9 mouse cellular contexts compared by ENCODE assay signal in the genomic region with DNA sequence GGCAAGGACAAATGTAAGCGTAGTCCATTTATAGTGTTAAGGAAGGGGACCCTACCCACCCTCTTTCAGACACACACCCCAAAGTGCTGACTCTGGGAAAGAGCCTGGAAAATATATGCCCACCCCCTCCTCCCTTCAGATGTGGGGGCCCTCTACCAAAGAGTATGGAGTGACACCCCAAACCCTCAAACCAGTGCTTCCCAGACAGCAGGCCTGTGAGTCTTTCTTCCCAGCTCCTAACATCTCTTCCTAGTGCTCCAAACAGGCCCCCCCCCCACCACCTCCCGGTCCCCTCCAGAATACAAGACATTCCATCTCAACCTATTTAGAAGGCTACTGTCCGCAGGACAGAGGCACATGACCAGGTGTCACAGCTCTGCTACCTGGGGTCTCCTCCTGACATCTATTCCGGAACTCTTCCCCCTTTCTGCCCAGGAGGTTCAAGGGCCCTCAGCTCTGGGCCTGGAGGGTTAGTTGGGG. TPM values are rescaled to one million over a fixed set of nuclear protein-coding genes. Genes with fewer than 3 reads are reported as not detected.
A peak's percentile ranks its signal among the peaks of the same experiment; 100 is the strongest.
DNase-seq lines count a peak whose midpoint lies in the region; ATAC-seq and TF ChIP-seq lines count a peak whose summit lies in the region.
"Had no signal": no experiment of that assay in that cellular context is flagged by ENCODE, and none has a peak within 500 bp of the region (broad histone marks: within the 10 kb centered on the region; RNA-seq: fewer than 3 reads in every experiment).

No protein-coding gene starts in this region.

- no peaks in the 10 kb centered on the region for H3K27me3 ChIP-seq in stomach, embryonic 14.5 days (ENCODE audit: control insufficient read depth, insufficient read depth, low read length)
- peaks cover 4% of the 10 kb centered on the region; the same call in 1 of the 2 replicates for H3K27me3 ChIP-seq in stomach, postnatal 0 days (ENCODE audit: control insufficient read depth, insufficient read depth, low read length)
- H3K27me3 ChIP-seq in hindbrain, embryonic 11.5 days (ENCODE audit: control insufficient read depth, insufficient read depth, low read length), result peaks cover 2% of the 10 kb centered on the region; the same call in 1 of the 2 replicates
- no peaks in the 10 kb centered on the region for H3K27me3 ChIP-seq in midbrain, embryonic 11.5 days (ENCODE audit: control insufficient read depth, insufficient read depth, low read length)

- no peak for TF ChIP-seq EP300 in stomach, postnatal 0 days (optimal IDR thresholded peaks at IDR 0.05)

- H3K4me3 ChIP-seq in stomach, embryonic 14.5 days (ENCODE audit: low read depth, low read length), result no peak overlapping the region
- no peak overlapping the region for H3K4me3 ChIP-seq in stomach, postnatal 0 days (ENCODE audit: low read depth, low read length)
- peak overlapping the region; percentile 98 for H3K4me3 ChIP-seq in hindbrain, embryonic 11.5 days (ENCODE audit: low read depth, low read length)
- peak overlapping the region; percentile 100 for H3K4me3 ChIP-seq in midbrain, embryonic 11.5 days (ENCODE audit: low read depth, low read length)

- peaks cover 6% of the 10 kb centered on the region; the same call in 1 of the 2 replicates for H3K36me3 ChIP-seq in stomach, embryonic 14.5 days (ENCODE audit: control insufficient read depth, insufficient read depth, low read length)
- H3K36me3 ChIP-seq in stomach, postnatal 0 days (ENCODE audit: control insufficient read depth, insufficient read depth, low read length), result no peaks in the 10 kb centered on the region
- H3K36me3 ChIP-seq in hindbrain, embryonic 11.5 days (ENCODE audit: control insufficient read depth, insufficient read depth, low read length), result 0 out of 2 replicates have a peak, but pooled peaks cover under 1% of the 10 kb centered on the region
- H3K36me3 ChIP-seq in midbrain, embryonic 11.5 days (ENCODE audit: control insufficient read depth, insufficient read depth, low read length), result peaks cover 12% of the 10 kb centered on the region
- H3K36me3 ChIP-seq: limb, embryonic 15.5 days had no signal

- DNase-seq in stomach, postnatal 0 days (ENCODE audit: low spot score), result no peak
- no peak for DNase-seq in hindbrain, embryonic 11.5 days (ENCODE audit: low spot score)
- peak; percentile 94 for DNase-seq in midbrain, embryonic 11.5 days (ENCODE audit: low spot score, missing footprints)
- no peak for DNase-seq in adrenal gland, postnatal 25 days
- no peak for DNase-seq in adrenal gland, postnatal 4 days (ENCODE audit: low spot score in 2 of 2)
- DNase-seq in thymus, postnatal 4 days, result no peak

- H3K9me3 ChIP-seq in stomach, embryonic 14.5 days (ENCODE audit: control insufficient read depth, low read depth, low read length), result no peaks in the 10 kb centered on the region
- no peaks in the 10 kb centered on the region for H3K9me3 ChIP-seq in stomach, postnatal 0 days (ENCODE audit: control insufficient read depth, low read length)
- H3K9me3 ChIP-seq in hindbrain, embryonic 11.5 days (ENCODE audit: control insufficient read depth, low read length), result no peaks in the 10 kb centered on the region
- H3K9me3 ChIP-seq in midbrain, embryonic 11.5 days (ENCODE audit: control insufficient read depth, low read length), result no peaks in the 10 kb centered on the region
- H3K9me3 ChIP-seq: limb, embryonic 15.5 days had no signal

- WGBS in stomach, embryonic 14.5 days, result 52% methylated on average over 4 of the region's 4 CpGs
- WGBS in stomach, postnatal 0 days, result 62% methylated on average over 4 of the region's 4 CpGs
- 24% methylated on average over 4 of the region's 4 CpGs for WGBS in hindbrain, embryonic 11.5 days
- 27% methylated on average over 4 of the region's 4 CpGs for WGBS in midbrain, embryonic 11.5 days

- ATAC-seq in stomach, embryonic 14.5 days (ENCODE audit: insufficient number of reproducible peaks, insufficient read depth, low FRiP score, low read depth), result no peak
- ATAC-seq in stomach, postnatal 0 days (ENCODE audit: low FRiP score, low TSS enrichment), result no peak
- no peak for ATAC-seq in hindbrain, embryonic 11.5 days (ENCODE audit: low FRiP score)
- ATAC-seq in midbrain, embryonic 11.5 days (ENCODE audit: low FRiP score), result no peak
- ATAC-seq: CD4-positive, CD25-positive, alpha-beta regulatory T cell, adult 4 months had no signal

- TF ChIP-seq CTCF in stomach, postnatal 0 days (IDR thresholded peaks at IDR 0.05; ENCODE audit: low read depth), result no peak

- 0 out of 2 replicates have a peak overlapping the region, but pooled peaks have one; percentile 11 for H3K27ac ChIP-seq in stomach, embryonic 14.5 days (ENCODE audit: low read length)
- H3K27ac ChIP-seq in stomach, postnatal 0 days (replicated peaks), result no peak overlapping the region
- peak overlapping the region; percentile 74 for H3K27ac ChIP-seq in hindbrain, embryonic 11.5 days (ENCODE audit: low read depth, low read length)
- H3K27ac ChIP-seq in midbrain, embryonic 11.5 days (ENCODE audit: low read depth, low read length), result peak overlapping the region; percentile 60
- H3K27ac ChIP-seq: limb, embryonic 15.5 days had no signal

- no peak overlapping the region for H3K9ac ChIP-seq in stomach, embryonic 14.5 days (replicated peaks; ENCODE audit: low read depth, low read length)
- H3K9ac ChIP-seq in stomach, postnatal 0 days (ENCODE audit: low read length), result no peak overlapping the region
- peak overlapping the region; percentile 49 for H3K9ac ChIP-seq in hindbrain, embryonic 11.5 days (ENCODE audit: low read depth, low read length)
- peak overlapping the region; percentile 100 for H3K9ac ChIP-seq in midbrain, embryonic 11.5 days (ENCODE audit: low read length)
- H3K9ac ChIP-seq: limb, embryonic 15.5 days had no signal

- peak overlapping the region; percentile 92; the same call in 1 of the 2 replicates for H3K4me2 ChIP-seq in stomach, embryonic 14.5 days (replicated peaks; ENCODE audit: low read depth, low read length)
- H3K4me2 ChIP-seq in stomach, postnatal 0 days (replicated peaks; ENCODE audit: low read depth), result no peak overlapping the region
- peak overlapping the region; percentile 98 for H3K4me2 ChIP-seq in hindbrain, embryonic 11.5 days (replicated peaks; ENCODE audit: low read depth, low read length)
- H3K4me2 ChIP-seq in midbrain, embryonic 11.5 days, result peak overlapping the region; percentile 70

- peaks cover 28% of the 10 kb centered on the region; the same call in 1 of the 2 replicates for H3K4me1 ChIP-seq in stomach, embryonic 14.5 days (ENCODE audit: control insufficient read depth, insufficient read depth, low read length)
- peaks cover 8% of the 10 kb centered on the region for H3K4me1 ChIP-seq in stomach, postnatal 0 days (replicated peaks; ENCODE audit: control insufficient read depth, insufficient read depth)
- H3K4me1 ChIP-seq in hindbrain, embryonic 11.5 days (replicated peaks; ENCODE audit: control insufficient read depth, insufficient read depth, low read length), result peaks cover 13% of the 10 kb centered on the region
- H3K4me1 ChIP-seq in midbrain, embryonic 11.5 days (ENCODE audit: control insufficient read depth, insufficient read depth, low read length), result peaks cover 21% of the 10 kb centered on the region

RNA-seq across cellular contexts. Expression of gene Mn1, which starts 2.4 kb away (rescaled TPM):
- polyA plus RNA-seq in stomach, embryonic 14.5 days (2014; fragmentation: Nextera tagmentation; extraction: Ambion mirVana), result 17.0 and 18.1 TPM in 2 replicates
- 4.9 and 5.6 TPM in 2 replicates for polyA plus RNA-seq in stomach, postnatal 0 days (2015; fragmentation: Nextera tagmentation; extraction: Ambion mirVana)
- polyA plus RNA-seq in hindbrain, embryonic 11.5 days (2014; fragmentation: Nextera tagmentation; extraction: Ambion mirVana), result 41.9 and 42.5 TPM in 2 replicates
- 42.0 and 46.2 TPM in 2 replicates for polyA plus RNA-seq in midbrain, embryonic 11.5 days (2014; fragmentation: Nextera tagmentation; extraction: Ambion mirVana)
- total RNA-seq in adrenal gland, postnatal 25 days (2021), result 2.3 and 4.9 TPM in 2 replicates
- total RNA-seq in adrenal gland, postnatal 4 days (2021), result 10 to 100 TPM in 1 of 2 experiments, 1 to 10 TPM in 1; 9.9 to 10.7 TPM
- polyA plus RNA-seq: CD4-positive, CD25-positive, alpha-beta regulatory T cell, adult 4 months had no signal

Comparison
In these comparisons a context has a peak if more than half of its experiments do, and no peak if none do; other contexts are left out.
1. H3K4me3 ChIP-seq: peak in hindbrain, embryonic 11.5 days (single experiment) and midbrain, embryonic 11.5 days (single experiment); none in stomach, embryonic 14.5 days (single experiment) and stomach, postnatal 0 days (single experiment).
2. H3K9ac ChIP-seq: peak in hindbrain, embryonic 11.5 days (single experiment) and midbrain, embryonic 11.5 days (single experiment); none in stomach, embryonic 14.5 days (single experiment) and stomach, postnatal 0 days (single experiment).